Mouse (Mus musculus): ENCODE measurements around the gene Psmd13.

Gene Psmd13

DNA sequence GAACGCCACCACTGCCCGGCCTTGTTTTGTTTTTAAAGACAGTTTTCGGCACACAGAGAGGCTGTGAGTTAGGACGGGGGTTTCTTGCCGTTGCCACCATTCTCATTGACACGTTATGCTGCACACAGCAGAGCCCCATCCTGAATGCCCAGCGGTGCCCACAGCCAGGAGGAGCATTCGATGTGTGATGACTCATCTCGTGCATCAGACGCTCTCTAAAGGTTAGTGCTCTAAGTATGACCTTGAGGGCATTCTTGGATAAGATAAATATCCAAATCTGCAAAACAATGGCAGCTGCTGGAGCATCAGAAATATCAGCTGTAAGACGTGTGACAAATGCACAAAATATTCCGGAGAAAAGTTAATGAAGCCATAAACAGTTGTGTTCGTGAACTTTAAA, 25.4 kb downstream of the Psmd13 start:
- DNase-seq (ENCODE audit: low spot score) = no peak

DNA sequence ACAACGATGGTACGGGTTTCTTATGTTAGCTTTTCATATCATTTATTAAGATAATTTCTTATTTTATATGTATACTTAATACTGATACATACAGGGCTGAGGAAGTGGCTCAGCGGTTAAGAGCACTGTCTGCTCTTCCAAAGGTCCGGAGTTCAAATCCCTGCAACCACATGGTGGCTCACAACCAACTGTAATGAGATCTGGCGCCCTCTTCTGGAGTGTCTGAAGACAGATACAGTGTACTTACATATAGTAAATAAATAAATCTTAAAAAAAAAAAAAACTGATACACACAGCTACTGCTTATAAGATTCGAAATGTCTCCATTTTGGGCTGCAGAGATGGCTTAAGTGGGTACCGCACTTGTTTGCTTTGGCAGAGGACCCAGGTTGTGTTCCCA, 25.9 kb downstream of the Psmd13 start:
- DNase-seq (ENCODE audit: low spot score) = no peak

DNA sequence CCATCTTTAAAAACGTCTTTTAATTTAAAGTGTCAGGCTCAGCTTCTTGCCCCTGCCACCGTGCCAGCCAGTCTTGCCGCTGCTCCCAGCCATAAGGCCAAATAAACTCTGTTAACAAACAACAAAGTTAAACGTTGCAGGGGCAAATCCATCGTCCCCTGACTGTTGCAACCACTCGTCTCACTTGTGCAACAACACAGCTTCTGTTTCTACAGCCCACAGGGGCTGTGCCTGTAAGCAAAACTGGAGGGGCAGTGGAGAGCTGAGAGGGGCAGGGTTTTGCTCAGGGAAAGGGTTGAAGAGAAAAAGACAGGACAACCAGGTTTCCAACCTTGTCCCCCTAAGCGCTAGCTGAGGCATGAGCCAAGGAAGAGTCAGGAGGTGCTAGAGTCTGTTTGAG, 26.4 kb downstream of the Psmd13 start:
- DNase-seq (ENCODE audit: low spot score) = no peak

DNA sequence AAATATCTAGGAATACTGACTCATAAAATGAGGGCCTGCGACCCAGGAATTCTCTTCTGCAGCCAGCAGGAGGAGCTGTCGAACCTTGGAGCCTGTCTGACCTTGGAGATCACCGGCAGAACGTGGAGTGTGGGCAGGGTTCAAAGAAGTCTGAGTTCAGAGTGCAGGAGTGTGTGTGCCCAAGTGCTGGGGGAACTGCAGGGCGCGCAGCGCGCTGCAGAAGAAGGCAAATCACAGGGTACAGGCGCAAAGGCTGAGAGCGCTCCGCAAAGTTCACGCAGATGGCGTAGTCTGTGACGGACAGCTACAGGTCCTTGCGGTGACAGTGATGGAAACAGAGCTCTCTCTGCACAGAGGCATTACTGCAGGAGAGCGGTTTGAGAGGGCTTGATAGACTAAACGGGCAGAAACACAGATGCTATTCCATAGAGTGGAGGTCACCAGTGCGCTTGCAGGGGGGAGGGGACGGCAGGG, 26.9 kb downstream of the Psmd13 start:
- DNase-seq (ENCODE audit: low spot score) = peak; percentile 68

DNA sequence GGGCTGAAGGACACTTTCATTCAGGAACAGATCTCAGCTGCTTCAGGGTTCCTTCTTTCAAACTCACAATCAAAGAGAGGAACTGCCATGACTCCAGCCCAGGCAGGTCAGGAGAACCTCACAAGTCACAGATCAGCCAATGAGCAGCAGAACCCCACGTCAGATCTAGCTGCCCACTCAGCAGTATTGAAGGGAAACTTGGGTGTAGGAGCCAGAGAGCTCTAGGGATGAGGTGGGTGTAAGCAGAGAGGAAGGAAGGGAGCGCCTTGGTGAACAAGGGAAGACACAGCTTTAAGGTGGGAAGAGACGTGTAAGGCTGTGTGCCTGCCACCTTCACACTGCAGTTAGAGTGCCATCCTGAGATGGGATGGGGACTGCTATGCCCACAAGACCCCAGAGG, 30.5 kb downstream of the Psmd13 start:
- no peak for DNase-seq (ENCODE audit: low spot score)

DNA sequence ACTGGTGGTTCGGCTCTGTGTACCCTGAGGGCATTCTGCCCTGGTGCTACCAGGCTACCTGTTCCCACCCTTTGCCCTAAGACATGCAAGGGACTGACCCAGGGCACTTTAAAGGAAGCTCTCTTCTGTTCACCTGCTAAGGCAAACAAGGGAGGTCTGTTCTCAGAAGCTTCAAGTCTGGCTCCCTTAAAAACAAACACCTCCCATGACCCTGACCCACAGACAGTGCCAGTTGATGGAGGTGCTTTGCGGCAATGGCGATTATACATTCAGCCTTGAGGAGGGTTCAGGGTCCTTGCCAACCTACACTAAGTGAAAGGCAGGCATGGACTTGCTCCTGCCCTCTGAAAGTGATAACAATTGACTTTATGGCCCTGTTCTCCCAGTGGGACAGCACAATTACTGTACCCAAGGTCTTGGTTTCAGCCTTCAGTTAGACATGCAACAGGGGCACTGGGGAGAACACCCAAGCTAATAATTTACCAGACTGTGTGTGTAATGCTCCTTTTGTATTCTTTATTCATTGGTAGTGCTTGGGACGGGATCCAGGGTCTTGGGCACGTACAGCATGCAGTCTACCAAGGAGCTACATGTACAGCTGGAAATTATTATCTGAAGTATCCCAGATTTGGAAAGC, 31.2 kb downstream of the Psmd13 start:
- no peak for DNase-seq (ENCODE audit: low spot score)

DNA sequence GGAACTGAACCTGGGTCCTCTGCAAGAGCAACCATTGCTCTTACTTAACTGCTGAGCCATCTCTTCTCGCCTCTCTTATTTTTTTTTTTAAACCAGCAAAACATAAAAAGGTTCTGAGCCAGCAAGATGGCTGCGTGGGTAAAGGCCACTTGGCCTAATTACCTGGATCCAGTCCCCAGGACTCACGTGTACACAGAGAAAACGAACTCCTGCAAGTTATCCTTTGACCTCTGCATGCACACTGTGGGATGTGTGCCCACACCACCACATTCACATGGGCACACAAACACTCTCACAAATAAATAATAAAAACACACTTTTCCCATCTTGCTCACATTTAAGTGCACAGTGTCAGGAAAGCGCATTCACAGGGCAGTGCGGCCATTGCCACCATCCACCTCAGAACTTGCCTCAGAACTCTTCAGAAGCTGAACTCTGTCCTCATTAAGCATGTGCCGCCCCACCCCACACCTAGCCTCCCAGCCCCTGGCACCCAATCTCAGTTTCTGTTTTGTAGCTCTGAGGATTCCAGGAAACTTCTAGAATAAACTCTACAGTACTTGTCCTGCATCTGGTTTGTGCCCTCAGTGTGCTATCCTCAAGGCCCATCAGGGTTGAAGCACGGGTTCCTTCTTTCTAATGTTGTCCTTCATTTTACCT, 32.4 kb downstream of the Psmd13 start:
- DNase-seq (ENCODE audit: low spot score) = no peak

DNA sequence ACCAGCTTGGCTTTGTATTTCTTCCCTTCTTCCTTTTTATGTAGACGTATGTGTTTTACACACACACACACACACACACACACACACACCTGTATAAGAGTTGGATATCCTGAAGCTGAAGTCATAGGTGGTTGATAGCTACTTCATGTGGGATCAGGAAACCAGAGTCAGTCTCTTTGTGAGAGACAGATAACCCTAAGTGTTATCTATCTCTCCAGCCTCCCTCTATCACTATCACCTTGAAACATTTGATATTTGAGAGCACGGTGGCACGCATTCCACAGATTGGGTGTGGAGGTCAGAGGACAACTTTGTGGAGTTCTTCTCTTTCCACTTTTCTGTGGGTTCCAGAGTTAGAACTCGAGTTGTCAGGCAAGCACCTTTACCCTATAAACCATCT, 38.1 kb downstream of the Psmd13 start:
- no peak for DNase-seq (ENCODE audit: low spot score)

DNA sequence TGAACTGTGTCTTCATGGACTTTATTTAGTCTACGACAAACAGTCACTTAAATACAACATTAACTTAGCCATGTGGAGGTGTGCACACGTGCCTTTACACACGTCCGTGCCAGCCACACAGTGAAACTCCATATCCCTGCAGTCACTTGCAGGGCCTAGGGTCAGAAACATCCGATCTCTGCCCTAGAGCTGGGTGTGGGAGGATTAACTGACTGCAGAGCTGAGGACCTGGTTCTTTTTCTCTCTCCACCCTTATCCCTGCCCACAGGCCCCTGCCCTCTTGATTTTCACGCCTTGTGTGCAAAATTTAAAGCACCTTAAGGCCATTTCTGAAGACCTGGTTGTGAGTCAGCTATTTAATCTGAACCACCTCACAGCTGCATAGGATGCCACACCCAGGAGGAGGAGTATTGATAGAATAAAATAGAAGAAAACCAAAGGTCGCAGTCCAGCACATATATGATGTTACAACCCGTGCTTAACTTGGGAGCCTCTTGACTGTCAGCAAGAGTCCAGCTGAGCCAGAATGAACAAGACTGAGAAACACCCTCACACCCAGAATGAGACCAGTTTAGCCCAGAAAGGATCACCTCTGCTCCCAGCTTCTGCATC, 38.8 kb downstream of the Psmd13 start, which contains the start of gene Nlrp6:
TSS of gene Nlrp6 (plus strand) at position 485 of the 612 bp plus-strand sequence.
- DNase-seq (ENCODE audit: low spot score) = no peak

DNA sequence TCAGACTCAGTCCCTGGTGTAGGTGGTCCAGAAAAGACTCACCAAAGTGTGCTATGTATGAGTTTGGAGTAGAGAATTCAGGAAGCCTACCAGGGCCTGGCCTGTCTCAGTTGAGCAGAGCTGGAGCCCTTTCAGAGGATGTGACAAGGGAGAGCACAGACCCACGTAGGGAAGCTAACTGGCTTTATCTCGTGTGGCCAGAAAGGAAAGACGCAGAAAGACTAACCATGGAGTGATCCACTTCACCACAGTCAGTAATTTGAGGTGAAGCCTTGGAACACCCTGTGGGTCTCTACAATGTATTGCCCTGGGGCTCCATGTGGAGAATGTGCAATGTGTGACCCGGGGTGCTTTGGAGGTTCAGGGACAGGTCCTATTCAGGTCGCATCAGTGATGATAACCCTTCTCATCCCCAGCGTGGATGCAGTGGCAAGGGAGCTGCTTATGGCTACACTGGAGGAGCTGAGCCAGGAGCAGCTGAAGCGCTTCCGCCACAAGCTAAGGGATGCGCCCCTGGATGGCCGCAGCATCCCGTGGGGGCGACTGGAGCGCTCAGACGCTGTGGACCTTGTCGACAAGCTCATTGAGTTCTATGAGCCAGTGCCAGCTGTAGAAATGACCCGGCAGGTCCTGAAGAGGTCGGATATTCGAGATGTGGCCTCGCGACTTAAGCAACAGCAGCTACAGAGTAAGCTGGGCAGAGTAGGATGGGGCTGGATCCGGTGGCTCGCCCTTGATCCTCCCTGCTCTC, 39.6 kb downstream of the Psmd13 start:
- no peak for DNase-seq (ENCODE audit: low spot score)

DNA sequence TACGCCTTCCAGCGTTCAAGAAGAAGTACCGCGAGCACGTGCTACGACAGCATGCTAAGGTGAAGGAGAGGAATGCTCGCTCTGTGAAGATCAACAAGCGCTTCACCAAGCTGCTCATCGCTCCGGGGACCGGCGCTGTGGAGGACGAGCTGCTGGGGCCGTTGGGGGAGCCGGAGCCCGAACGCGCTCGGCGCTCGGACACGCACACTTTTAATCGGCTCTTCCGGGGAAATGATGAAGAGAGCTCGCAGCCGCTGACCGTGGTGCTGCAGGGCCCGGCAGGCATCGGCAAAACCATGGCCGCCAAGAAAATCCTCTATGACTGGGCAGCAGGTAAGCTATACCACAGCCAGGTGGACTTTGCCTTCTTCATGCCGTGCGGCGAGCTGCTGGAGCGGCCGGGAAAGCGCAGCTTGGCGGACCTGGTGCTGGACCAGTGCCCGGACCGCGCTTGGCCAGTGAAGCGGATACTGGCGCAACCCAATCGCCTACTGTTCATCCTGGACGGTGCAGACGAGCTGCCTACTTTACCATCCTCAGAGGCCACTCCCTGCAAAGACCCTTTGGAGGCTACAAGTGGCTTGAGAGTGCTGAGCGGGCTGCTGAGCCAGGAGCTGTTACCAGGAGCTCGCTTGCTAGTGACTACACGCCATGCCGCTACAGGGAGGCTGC, 40.8 kb downstream of the Psmd13 start:
- DNase-seq (ENCODE audit: low spot score) = no peak

DNA sequence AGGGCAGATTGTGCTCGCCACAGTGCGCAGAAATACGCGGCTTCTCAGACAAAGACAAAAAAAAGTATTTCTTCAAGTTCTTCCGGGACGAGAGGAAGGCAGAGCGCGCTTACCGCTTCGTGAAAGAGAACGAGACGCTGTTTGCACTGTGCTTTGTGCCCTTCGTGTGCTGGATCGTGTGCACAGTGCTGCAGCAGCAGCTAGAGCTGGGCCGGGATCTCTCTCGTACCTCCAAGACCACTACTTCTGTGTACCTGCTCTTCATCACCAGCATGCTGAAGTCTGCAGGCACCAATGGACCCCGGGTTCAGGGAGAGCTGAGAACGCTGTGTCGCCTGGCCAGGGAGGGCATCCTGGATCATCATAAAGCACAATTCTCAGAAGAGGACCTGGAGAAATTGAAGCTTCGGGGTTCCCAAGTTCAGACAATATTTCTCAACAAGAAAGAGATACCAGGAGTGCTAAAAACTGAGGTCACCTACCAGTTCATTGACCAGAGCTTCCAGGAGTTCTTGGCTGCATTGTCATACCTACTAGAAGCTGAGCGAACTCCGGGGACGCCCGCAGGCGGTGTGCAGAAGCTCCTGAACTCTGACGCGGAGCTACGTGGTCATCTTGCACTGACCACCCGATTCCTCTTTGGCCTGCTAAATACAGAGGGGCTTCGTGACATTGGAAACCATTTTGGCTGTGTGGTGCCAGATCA, 41.5 kb downstream of the Psmd13 start:
- DNase-seq (ENCODE audit: low spot score) = no peak

DNA sequence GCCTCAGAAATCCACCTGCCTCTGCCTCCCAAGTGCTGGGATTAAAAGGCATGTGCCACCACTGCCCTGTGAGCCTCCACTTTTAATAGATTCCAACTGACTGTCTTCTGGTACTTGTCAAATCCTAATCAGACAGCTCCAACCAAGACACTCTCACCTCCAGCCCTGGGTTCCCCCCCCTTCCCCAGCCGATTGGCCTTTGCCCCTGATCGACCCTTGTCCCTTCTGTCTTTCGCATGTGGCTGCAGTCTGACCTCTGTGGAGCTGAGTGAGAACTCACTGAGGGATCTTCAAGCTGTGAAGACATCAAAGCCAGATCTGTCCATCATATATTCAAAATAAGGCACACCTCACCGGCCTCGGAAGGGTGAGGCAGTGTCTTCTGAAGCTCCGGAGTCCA, 45.4 kb downstream of the Psmd13 start:
- no peak for DNase-seq (ENCODE audit: low spot score)

DNA sequence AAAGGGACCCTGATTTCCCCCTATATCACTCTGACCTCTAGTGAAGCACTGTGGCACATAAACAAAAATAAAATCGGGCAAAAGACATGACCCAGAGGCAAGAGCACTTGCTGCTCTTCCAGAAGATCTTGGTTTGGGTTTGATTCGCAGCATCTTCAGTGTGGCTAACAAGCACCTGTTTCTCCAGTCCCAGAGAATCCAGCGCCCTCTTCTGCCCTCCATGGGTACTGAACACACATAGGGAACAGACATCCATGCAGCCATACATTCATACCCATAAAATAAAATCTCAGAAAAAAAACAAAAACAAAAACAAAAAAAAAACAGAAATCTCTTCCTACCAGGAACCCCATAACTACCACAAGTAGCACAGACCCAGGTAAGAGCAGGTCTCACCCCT, 56.7 kb downstream of the Psmd13 start:
- no peak for DNase-seq (ENCODE audit: low spot score)

DNA sequence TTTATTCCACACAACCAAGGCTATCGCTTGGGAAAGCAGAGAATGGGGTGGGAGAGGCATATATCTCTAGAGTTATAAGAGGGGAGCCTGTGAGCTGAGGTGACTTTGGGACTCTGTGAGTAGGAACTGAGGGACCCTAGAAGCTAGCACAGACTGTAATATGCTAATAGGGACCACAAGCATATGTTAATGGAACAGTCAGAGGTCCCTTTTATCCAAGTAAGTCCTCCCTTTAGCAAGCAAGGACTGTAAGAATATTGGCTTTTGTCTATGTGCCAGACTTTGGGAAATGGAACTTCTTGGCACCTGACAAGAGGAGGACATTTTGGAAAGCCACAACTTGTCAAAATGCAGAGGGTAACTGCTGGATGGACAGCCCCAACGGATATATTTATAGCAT, 57.1 kb downstream of the Psmd13 start:
- DNase-seq (ENCODE audit: low spot score) = no peak

DNA sequence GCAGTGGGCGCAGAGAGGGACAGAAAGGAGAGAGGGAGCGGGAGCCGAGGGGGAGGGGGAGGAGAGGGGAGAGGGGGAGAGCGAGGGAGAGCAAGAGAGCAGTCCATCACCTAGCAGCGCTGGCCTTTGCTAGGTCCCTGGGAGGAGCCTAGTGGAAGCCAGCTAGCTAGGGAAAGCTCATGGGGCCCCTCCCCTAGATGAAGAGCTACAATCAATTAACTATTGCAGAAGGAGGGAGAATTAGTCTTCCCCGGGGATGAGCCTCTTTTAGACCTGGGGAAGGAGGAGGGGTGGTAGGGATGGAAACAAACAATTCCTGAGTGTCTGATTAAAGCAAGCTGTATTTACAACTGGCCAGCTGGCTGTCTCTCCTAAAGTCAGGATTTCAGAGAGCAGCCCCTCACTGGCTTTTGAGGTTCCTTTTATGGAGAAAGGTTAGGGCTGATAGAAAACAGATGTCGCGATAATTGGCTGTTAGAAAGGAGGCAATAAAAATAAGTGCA, 58.0 kb downstream of the Psmd13 start:
- DNase-seq (ENCODE audit: low spot score) = no peak

DNA sequence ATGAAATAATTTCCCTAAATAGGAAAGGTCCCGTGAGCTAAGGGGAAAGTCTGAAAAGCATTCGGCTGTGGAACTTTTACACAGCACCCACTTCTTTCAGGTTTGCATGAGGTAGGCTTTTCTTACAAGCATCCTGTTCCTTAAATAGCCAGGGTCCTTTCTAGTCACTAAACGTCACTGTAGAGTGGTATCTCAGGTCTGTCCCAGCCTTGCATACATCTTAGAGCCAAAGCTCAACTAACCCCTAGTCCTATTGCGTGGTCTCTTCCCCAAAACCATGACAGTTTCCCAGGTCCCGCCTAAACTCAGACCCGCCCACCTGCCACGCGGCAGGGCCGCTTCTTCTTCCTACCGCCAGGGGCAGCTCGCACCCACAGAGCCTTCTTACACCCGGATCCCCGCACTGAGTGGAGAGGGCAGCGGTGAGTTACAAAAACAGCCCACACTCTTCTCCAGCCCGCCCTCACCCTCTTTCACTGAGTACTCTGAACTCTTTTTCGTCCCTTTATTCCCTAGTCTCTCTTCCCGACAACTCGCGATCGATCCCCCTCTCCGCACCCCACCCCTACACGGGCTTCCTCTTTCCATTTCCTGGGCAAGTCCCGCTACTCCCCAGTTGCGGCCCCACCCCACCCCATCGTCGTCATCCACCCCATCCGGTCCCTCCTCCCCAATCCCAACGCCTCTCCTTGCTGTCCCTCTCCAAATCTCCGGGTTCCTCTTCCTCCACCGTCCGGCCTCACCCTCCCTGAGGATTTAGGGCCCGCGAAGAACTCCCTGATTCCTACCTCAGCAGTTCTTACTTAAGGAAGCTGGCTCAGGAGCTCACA, 59.7 kb downstream of the Psmd13 start, which contains the start of gene Pgghg:
TSS of gene Pgghg (plus strand) at position 170 of the 830 bp plus-strand sequence.
- DNase-seq (ENCODE audit: low spot score) = peak; percentile 87

DNA sequence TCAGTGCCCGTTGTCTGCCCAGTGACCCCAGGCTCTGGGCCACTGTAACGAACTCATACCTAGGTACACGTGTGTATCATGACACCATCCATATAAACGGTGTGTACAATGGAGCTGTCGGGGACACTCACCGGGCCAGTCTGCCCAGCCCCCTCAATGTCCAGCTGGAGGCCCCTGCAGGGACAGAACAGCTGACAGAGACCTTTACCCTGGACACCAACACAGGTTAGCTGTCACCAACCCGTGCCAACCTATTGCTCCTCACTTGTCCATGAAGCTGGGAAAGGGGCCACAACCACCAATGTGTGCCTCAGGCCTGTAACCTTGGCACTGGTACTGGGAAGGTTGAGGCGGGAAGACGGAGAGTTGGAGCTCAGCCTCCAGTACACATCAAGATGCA, 60.6 kb downstream of the Psmd13 start:
- DNase-seq (ENCODE audit: low spot score) = peak; percentile 14

DNA sequence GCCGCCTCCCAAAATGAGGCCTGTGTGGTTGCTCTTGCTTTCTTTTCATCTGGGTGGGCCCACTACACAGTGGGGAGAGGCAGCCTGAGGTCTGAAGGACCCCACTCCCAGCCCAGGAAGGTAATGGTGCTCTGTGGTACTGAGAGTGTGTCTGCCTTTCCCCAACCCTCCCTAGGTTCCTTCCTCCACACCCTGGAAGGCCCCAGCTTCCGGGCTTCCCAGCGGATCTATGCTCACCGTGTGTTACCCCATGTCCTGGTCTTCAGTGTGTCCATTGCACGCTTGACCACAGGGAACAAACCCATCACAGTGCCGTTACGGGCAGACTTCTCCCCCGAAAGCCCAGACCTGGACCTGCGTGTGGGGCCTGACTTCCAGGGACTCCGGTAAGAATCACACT, 61.0 kb downstream of the Psmd13 start:
- no peak for DNase-seq (ENCODE audit: low spot score)

DNA sequence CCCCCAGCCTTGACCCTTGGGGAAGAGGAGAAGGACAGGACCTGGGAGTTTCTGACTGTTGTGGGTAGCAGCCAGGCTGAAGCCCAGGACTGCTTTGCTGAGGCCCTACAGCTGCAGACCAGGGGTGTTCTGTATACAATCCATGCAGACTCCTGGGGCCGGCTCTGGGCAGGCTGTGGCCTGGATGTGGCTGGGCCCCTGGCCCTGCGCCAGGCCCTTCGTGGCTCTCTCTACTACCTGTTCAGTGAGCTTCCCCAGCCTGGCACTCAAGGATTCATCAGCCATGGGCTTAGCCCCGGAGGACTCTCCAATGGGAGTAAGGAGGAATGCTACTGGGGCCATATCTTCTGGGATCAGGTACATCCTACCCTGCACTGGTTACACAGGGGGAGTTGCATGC, 61.6 kb downstream of the Psmd13 start:
- DNase-seq (ENCODE audit: low spot score) = no peak

Measured in adipocyte (in vitro differentiated cells).